Mouse (Mus musculus): ENCODE results near the gene Tpx2. TPM values are rescaled to one million over a fixed set of nuclear protein-coding genes. Genes with fewer than 3 reads are reported as not detected.
A peak's percentile ranks its signal among the peaks of the same experiment; 100 is the strongest.

The Tpx2 gene
- polyA plus RNA-seq, 1 experiment = 16.1 TPM

- WGBS = 88% methylated on average over 3 of the region's 3 CpGs
- no peak for DNase-seq
- H3K27ac ChIP-seq (ENCODE audit: control insufficient read depth, insufficient read depth, low read length) = 0 out of 2 replicates have a peak overlapping the region, but pooled peaks have one; percentile 15
- peaks cover 27% of the 10 kb centered on the region; the same call in 1 of the 2 replicates for H3K36me3 ChIP-seq (ENCODE audit: control insufficient read depth, insufficient read depth, low read length)
- no peaks in the 10 kb centered on the region for H3K27me3 ChIP-seq (ENCODE audit: control insufficient read depth, insufficient read depth, low read length)
- H3K4me3 ChIP-seq (ENCODE audit: control insufficient read depth, insufficient read depth, low read length) = no peak overlapping the region
- H3K4me1 ChIP-seq (replicated peaks; ENCODE audit: control insufficient read depth, insufficient read depth, low read length) = peaks cover 48% of the 10 kb centered on the region
- TF ChIP-seq CTCF (IDR thresholded peaks at IDR 0.05; ENCODE audit: borderline replicate concordance, control insufficient read depth, extremely low read depth, insufficient read depth, low read length, poor library complexity) (no peak), POLR2A (IDR thresholded peaks at IDR 0.05; ENCODE audit: control insufficient read depth, extremely low read depth, insufficient read depth, low read length, poor library complexity) (no peak)
Observed at GRCm38 (mm10) chr2:152824438-152825167, 23.2 kb upstream of the Tpx2 start.

- Histone ChIP-seq H3K4me3 (ENCODE audit: control insufficient read depth, insufficient read depth, low read length) (peak overlapping the region; percentile 33), H3K27ac (ENCODE audit: control insufficient read depth, insufficient read depth, low read length) (peak overlapping the region; percentile 38; the same call in 1 of the 2 replicates), H3K27me3 (ENCODE audit: control insufficient read depth, insufficient read depth, low read length) (no peaks in the 10 kb centered on the region), H3K36me3 (ENCODE audit: control insufficient read depth, insufficient read depth, low read length) (peaks cover 22% of the 10 kb centered on the region; the same call in 1 of the 2 replicates), H3K4me1 (replicated peaks; ENCODE audit: control insufficient read depth, insufficient read depth, low read length) (peaks cover 43% of the 10 kb centered on the region)
- DNase-seq = no peak
- no peak for TF ChIP-seq POLR2A (IDR thresholded peaks at IDR 0.05; ENCODE audit: control insufficient read depth, extremely low read depth, insufficient read depth, low read length, poor library complexity)
- no peak for TF ChIP-seq CTCF (IDR thresholded peaks at IDR 0.05; ENCODE audit: borderline replicate concordance, control insufficient read depth, extremely low read depth, insufficient read depth, low read length, poor library complexity)
- 91% methylated on average over 4 of the region's 4 CpGs for WGBS
Observed at GRCm38 (mm10) chr2:152825168-152825697, 22.5 kb upstream of the Tpx2 start.

- peak overlapping the region; percentile 6; the same call in 1 of the 2 replicates for H3K4me3 ChIP-seq (ENCODE audit: control insufficient read depth, insufficient read depth, low read length)
Observed at GRCm38 (mm10) chr2:152825713-152826112, 22.1 kb upstream of the Tpx2 start.

GRCm38 (mm10) chr2:152826481-152826880, 21.3 kb upstream of the Tpx2 start:
- TF ChIP-seq CTCF (IDR thresholded peaks at IDR 0.05; ENCODE audit: borderline replicate concordance, control insufficient read depth, extremely low read depth, insufficient read depth, low read length, poor library complexity) (no peak), POLR2A (IDR thresholded peaks at IDR 0.05; ENCODE audit: control insufficient read depth, extremely low read depth, insufficient read depth, low read length, poor library complexity) (no peak)
- WGBS = 93% methylated on average over 3 of the region's 3 CpGs
- Histone ChIP-seq H3K4me1 (replicated peaks; ENCODE audit: control insufficient read depth, insufficient read depth, low read length) (peaks cover 31% of the 10 kb centered on the region), H3K27ac (ENCODE audit: control insufficient read depth, insufficient read depth, low read length) (no peak overlapping the region), H3K27me3 (ENCODE audit: control insufficient read depth, insufficient read depth, low read length) (no peaks in the 10 kb centered on the region), H3K36me3 (ENCODE audit: control insufficient read depth, insufficient read depth, low read length) (peaks cover 13% of the 10 kb centered on the region; the same call in 1 of the 2 replicates), H3K4me3 (ENCODE audit: control insufficient read depth, insufficient read depth, low read length) (no peak overlapping the region)
- no peak for DNase-seq

More at GRCm38 (mm10) chr2:152825713-152826112, 22.1 kb upstream of the Tpx2 start:
- DNase-seq = no peak
- peaks cover 20% of the 10 kb centered on the region; the same call in 1 of the 2 replicates for H3K36me3 ChIP-seq (ENCODE audit: control insufficient read depth, insufficient read depth, low read length)
- H3K27ac ChIP-seq (ENCODE audit: control insufficient read depth, insufficient read depth, low read length) = no peak overlapping the region
- peaks cover 38% of the 10 kb centered on the region for H3K4me1 ChIP-seq (replicated peaks; ENCODE audit: control insufficient read depth, insufficient read depth, low read length)
- 28% methylated on average over 2 of the region's 2 CpGs for WGBS
- no peak for TF ChIP-seq POLR2A (IDR thresholded peaks at IDR 0.05; ENCODE audit: control insufficient read depth, extremely low read depth, insufficient read depth, low read length, poor library complexity)
- TF ChIP-seq CTCF (IDR thresholded peaks at IDR 0.05; ENCODE audit: borderline replicate concordance, control insufficient read depth, extremely low read depth, insufficient read depth, low read length, poor library complexity) = no peak
- H3K27me3 ChIP-seq (ENCODE audit: control insufficient read depth, insufficient read depth, low read length) = no peaks in the 10 kb centered on the region

- Histone ChIP-seq H3K27me3 (ENCODE audit: control insufficient read depth, insufficient read depth, low read length) (no peaks in the 10 kb centered on the region), H3K4me1 (replicated peaks; ENCODE audit: control insufficient read depth, insufficient read depth, low read length) (peaks cover 26% of the 10 kb centered on the region), H3K27ac (ENCODE audit: control insufficient read depth, insufficient read depth, low read length) (no peak overlapping the region), H3K4me3 (ENCODE audit: control insufficient read depth, insufficient read depth, low read length) (peak overlapping the region; percentile 49), H3K36me3 (ENCODE audit: control insufficient read depth, insufficient read depth, low read length) (peaks cover 3% of the 10 kb centered on the region; the same call in 1 of the 2 replicates)
- WGBS = 94% methylated on average over 8 of the region's 8 CpGs
- no peak for TF ChIP-seq CTCF (IDR thresholded peaks at IDR 0.05; ENCODE audit: borderline replicate concordance, control insufficient read depth, extremely low read depth, insufficient read depth, low read length, poor library complexity)
- TF ChIP-seq POLR2A (IDR thresholded peaks at IDR 0.05; ENCODE audit: control insufficient read depth, extremely low read depth, insufficient read depth, low read length, poor library complexity) = no peak
- DNase-seq = no peak
Observed at GRCm38 (mm10) chr2:152827321-152828010, 20.3 kb upstream of the Tpx2 start.

- TF ChIP-seq CTCF (IDR thresholded peaks at IDR 0.05; ENCODE audit: borderline replicate concordance, control insufficient read depth, extremely low read depth, insufficient read depth, low read length, poor library complexity) (no peak), POLR2A (IDR thresholded peaks at IDR 0.05; ENCODE audit: control insufficient read depth, extremely low read depth, insufficient read depth, low read length, poor library complexity) (no peak)
- no peak overlapping the region for H3K27ac ChIP-seq (ENCODE audit: control insufficient read depth, insufficient read depth, low read length)
- H3K4me1 ChIP-seq (replicated peaks; ENCODE audit: control insufficient read depth, insufficient read depth, low read length) = peaks cover 23% of the 10 kb centered on the region
- H3K36me3 ChIP-seq (ENCODE audit: control insufficient read depth, insufficient read depth, low read length) = no peaks in the 10 kb centered on the region; the same call in 1 of the 2 replicates
- no peak for DNase-seq
- H3K27me3 ChIP-seq (ENCODE audit: control insufficient read depth, insufficient read depth, low read length) = no peaks in the 10 kb centered on the region
- WGBS = 90% methylated on average over 4 of the region's 4 CpGs
- peak overlapping the region; percentile 41 for H3K4me3 ChIP-seq (ENCODE audit: control insufficient read depth, insufficient read depth, low read length)
Observed at GRCm38 (mm10) chr2:152828011-152828370, 19.8 kb upstream of the Tpx2 start.

Data from thymus, adult 2 months (tissue).